Mouse (Mus musculus) liver, adult (tissue): ENCODE results near the gene Mrps6.
A peak's percentile ranks its signal among the peaks of the same experiment; 100 is the strongest.

Experiments used
- GATA4 ChIP-seq: IDR thresholded peaks from 2 replicates; pipeline ENCODE4 v1.6.1; 2014; ENCODE audit warnings: mild to moderate bottlenecking, low read length; ENCODE audit not compliant: insufficient replicate concordance

Mrps6 gene

GRCm38 (mm10) chr16:92102115-92102514, 44.0 kb downstream of the Mrps6 start:
- no peak for TF ChIP-seq GATA4

- no peak for TF ChIP-seq GATA4
These were observed 45.7 kb downstream of the Mrps6 start for GRCm38 (mm10) chr16:92103572-92104331.

GRCm38 (mm10) chr16:92104332-92104590, 46.2 kb downstream of the Mrps6 start:
- no peak for TF ChIP-seq GATA4

- no peak for TF ChIP-seq GATA4
These were observed 46.9 kb downstream of the Mrps6 start for GRCm38 (mm10) chr16:92104951-92105350.

- peak; percentile 60; the same call in 1 of the 2 replicates for TF ChIP-seq GATA4
These were observed 47.6 kb downstream of the Mrps6 start for GRCm38 (mm10) chr16:92105631-92106030.

GRCm38 (mm10) chr16:92107346-92107745, 49.3 kb downstream of the Mrps6 start:
- no peak for TF ChIP-seq GATA4

- TF ChIP-seq GATA4 = no peak
These were observed 56.7 kb downstream of the Mrps6 start for GRCm38 (mm10) chr16:92114706-92115241.

- no peak for TF ChIP-seq GATA4
These were observed 57.7 kb downstream of the Mrps6 start for GRCm38 (mm10) chr16:92115611-92116421.

GRCm38 (mm10) chr16:92117337-92118209, 59.5 kb downstream of the Mrps6 start:
- no peak for TF ChIP-seq GATA4

GRCm38 (mm10) chr16:92119013-92119515, 61.0 kb downstream of the Mrps6 start:
- no peak for TF ChIP-seq GATA4

GRCm38 (mm10) chr16:92120899-92121531, 62.9 kb downstream of the Mrps6 start:
- TF ChIP-seq GATA4 = no peak

- no peak for TF ChIP-seq GATA4
These were observed 69.2 kb downstream of the Mrps6 start for GRCm38 (mm10) chr16:92127226-92127625.

- TF ChIP-seq GATA4 = no peak
These were observed 69.6 kb downstream of the Mrps6 start for GRCm38 (mm10) chr16:92127666-92128065.

- TF ChIP-seq GATA4 = no peak
These were observed 71.8 kb downstream of the Mrps6 start for GRCm38 (mm10) chr16:92129843-92130242.

GRCm38 (mm10) chr16:92132511-92132910, 74.4 kb downstream of the Mrps6 start:
- no peak for TF ChIP-seq GATA4

GRCm38 (mm10) chr16:92134148-92134764, 76.2 kb downstream of the Mrps6 start:
- no peak for TF ChIP-seq GATA4
